Mouse (Mus musculus) neural tube, embryonic 12.5 days (tissue): ENCODE measurements around the gene Trim62. TPM values are rescaled to one million over a fixed set of nuclear protein-coding genes. Genes with fewer than 3 reads are reported as not detected.

ENCODE experiments used
- ATAC-seq: fragments of 200-750 bp; cut with Nextera tagmentation; 2 replicates; pipeline ENCODE4 v1.8.0; 2017; ENCODE audit warnings: low read depth, mild to moderate bottlenecking, moderate TSS enrichment, moderate library complexity; ENCODE audit not compliant: low FRiP score
- H3K27ac ChIP-seq: fragments of 300-500 bp; sonication (generic); 2 replicates; pipeline ENCODE4 v1.5.1; 2016
- H3K27me3 ChIP-seq: fragments of 300-500 bp; sonication (generic); replicated peaks from 2 replicates; pipeline ENCODE4 v1.6.1; 2016; ENCODE audit warnings: mild to moderate bottlenecking
- H3K36me3 ChIP-seq: fragments of 300-500 bp; sonication (generic); 2 replicates; pipeline ENCODE4 v1.6.1; 2016; ENCODE audit warnings: mild to moderate bottlenecking
- H3K4me1 ChIP-seq: fragments of 300-500 bp; sonication (generic); 2 replicates; pipeline ENCODE4 v1.6.1; 2016
- H3K4me2 ChIP-seq: fragments of 300-500 bp; sonication (generic); replicated peaks from 2 replicates; pipeline ENCODE4 v1.6.1; 2016; ENCODE audit warnings: mild to moderate bottlenecking
- H3K4me3 ChIP-seq: fragments of 300-500 bp; sonication (generic); 2 replicates; pipeline ENCODE4 v1.5.1; 2016
- H3K9ac ChIP-seq: fragments of 300-500 bp; sonication (generic); 2 replicates; pipeline ENCODE4 v1.6.1; 2016; ENCODE audit warnings: mild to moderate bottlenecking
- H3K9me3 ChIP-seq: fragments of 300-500 bp; sonication (generic); 2 replicates; pipeline ENCODE4 v1.6.1; 2016; ENCODE audit warnings: mild to moderate bottlenecking
- WGBS: fragments of 180-500 bp; shearing (Covaris S2); methylation state at CpG from one replicate; pipeline ENCODE4 v1.1.7; 2016; 5-methylcytosine and 5-hydroxymethylcytosine counted together
- polyA plus RNA-seq: library from polyadenylated mRNA; unstranded; fragments of >200 nt; fragmentation: Nextera tagmentation; extraction: Ambion mirVana; gene quantifications from 2 replicates; pipeline ENCODE4 v1.2.1, GENCODE M21; 2016

Gene Trim62
- polyA plus RNA-seq, 1 experiment from 2014 or later = 30.6 TPM

DNA sequence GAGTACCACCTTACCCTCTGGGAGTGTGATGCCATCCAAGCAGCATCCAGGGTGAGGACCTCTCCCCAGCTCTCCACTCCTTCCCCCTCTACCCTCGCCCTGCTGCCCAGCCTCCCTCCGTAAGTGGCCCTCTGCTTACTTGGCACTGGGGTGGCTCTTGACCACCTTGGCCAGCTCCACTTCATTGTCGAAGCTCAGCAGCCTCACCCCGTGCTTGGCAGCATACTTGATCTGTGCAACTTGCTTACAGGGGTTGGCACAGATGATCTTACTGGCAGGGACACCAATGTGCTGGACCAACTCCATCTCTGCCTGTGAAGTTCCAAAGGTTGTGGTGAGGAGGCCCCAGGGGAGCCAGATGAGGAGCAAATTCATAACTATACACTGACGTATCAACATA is 67.1 kb downstream of the Trim62 start:
- Histone ChIP-seq H3K9me3 (no peaks in the 10 kb centered on the region), H3K9ac (no peak overlapping the region), H3K36me3 (no peaks in the 10 kb centered on the region), H3K27ac (no peak overlapping the region), H3K4me2 (no peak overlapping the region), H3K4me1 (peaks cover 6% of the 10 kb centered on the region; the same call in 1 of the 2 replicates), H3K4me3 (no peak overlapping the region), H3K27me3 (no peaks in the 10 kb centered on the region)
- 89% methylated on average over 5 of the region's 5 CpGs for whole genome bisulfite sequencing
- ATAC-seq = no peak

DNA sequence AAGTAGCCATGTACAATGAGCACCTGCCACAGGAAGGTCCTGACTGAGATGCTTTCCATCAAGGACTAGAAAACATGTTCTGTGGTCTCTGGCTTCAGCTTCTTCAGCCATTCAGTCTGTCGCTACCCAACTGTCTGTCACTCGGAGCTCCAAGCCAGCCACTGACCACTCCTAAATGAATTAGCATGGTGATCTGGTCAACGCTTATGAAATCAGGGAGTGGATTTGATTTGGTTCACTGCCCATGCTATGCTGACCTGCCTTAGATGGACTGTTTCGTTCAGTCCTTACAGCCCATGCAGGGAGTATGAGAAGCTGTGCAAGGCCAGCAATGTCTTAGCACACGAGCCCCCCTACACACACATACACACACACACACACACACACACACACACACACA is 70.5 kb downstream of the Trim62 start:
- no peaks in the 10 kb centered on the region for H3K36me3 ChIP-seq
- 93% methylated on average over 5 of the region's 5 CpGs for WGBS
- H3K9ac ChIP-seq = no peak overlapping the region
- no peaks in the 10 kb centered on the region for H3K9me3 ChIP-seq
- ATAC-seq = no peak
- H3K27me3 ChIP-seq = no peaks in the 10 kb centered on the region
- H3K4me2 ChIP-seq = no peak overlapping the region
- H3K4me1 ChIP-seq = 0 out of 2 replicates have a peak, but pooled peaks cover 3% of the 10 kb centered on the region
- no peak overlapping the region for H3K27ac ChIP-seq
- no peak overlapping the region for H3K4me3 ChIP-seq

GRCm38 (mm10) chr4:128957155-128957911 is 74.0 kb downstream of the Trim62 start:
- H3K27ac ChIP-seq = no peak overlapping the region
- H3K36me3 ChIP-seq = no peaks in the 10 kb centered on the region
- no peak overlapping the region for H3K4me3 ChIP-seq
- no peak overlapping the region for H3K4me2 ChIP-seq
- H3K9ac ChIP-seq = no peak overlapping the region
- no peaks in the 10 kb centered on the region; the same call in 1 of the 2 replicates for H3K27me3 ChIP-seq
- peaks cover 13% of the 10 kb centered on the region for H3K4me1 ChIP-seq
- WGBS = 44% methylated on average over 11 of the region's 11 CpGs
- H3K9me3 ChIP-seq = no peaks in the 10 kb centered on the region
- peak; percentile 44; the same call in 1 of the 2 replicates for ATAC-seq

DNA sequence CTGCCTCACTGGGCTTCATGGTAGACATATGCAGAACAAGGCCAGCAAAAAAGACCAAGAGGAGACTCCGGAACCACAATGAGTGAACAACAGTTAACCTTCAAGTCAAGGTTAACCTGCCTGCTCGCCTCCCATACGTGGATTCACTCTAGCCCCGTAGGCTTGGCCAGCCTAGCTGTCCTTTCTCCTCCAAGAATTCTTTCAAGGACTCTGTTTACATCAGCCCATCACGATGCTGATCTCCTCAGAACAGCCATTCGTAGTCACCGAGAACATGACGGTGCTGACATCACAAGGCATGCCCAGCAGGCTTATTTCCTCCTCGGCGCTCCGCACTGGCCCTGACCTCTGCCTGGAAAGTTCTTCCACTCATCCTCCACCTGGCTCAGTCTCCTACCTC is 74.8 kb downstream of the Trim62 start:
- 88% methylated on average over 11 of the region's 11 CpGs for WGBS
- Histone ChIP-seq H3K27ac (no peak overlapping the region), H3K27me3 (no peaks in the 10 kb centered on the region; the same call in 1 of the 2 replicates), H3K36me3 (no peaks in the 10 kb centered on the region), H3K4me2 (no peak overlapping the region), H3K9ac (no peak overlapping the region), H3K4me1 (peaks cover 19% of the 10 kb centered on the region), H3K4me3 (no peak overlapping the region), H3K9me3 (no peaks in the 10 kb centered on the region)
- ATAC-seq = no peak

GRCm38 (mm10) chr4:128958849-128959248 is 75.5 kb downstream of the Trim62 start:
- Histone ChIP-seq H3K9ac (no peak overlapping the region), H3K9me3 (no peaks in the 10 kb centered on the region), H3K27me3 (no peaks in the 10 kb centered on the region; the same call in 1 of the 2 replicates), H3K4me3 (no peak overlapping the region), H3K36me3 (no peaks in the 10 kb centered on the region), H3K27ac (no peak overlapping the region), H3K4me1 (peaks cover 21% of the 10 kb centered on the region), H3K4me2 (no peak overlapping the region)
- 75% methylated on average over 8 of the region's 8 CpGs for WGBS
- ATAC-seq = no peak

DNA sequence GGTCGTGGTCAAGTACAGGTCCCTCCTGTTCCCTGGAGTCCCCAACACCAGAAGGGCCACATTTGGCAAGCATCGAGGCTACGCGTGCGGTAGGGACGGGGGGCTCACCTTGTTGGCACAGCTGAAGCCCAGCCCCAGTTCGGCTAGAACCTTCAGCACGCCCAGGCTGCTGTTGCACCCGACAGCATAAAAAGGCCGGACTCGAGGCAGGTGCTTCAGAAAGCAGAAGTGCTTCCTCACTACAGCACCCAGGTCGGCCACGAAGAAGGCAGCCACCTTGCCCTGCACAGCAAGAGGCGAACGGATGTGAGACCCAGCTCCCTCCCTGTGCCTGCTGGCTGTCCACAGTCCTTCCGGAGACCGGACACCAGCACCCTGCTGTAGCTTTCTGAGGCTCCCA is 76.3 kb downstream of the Trim62 start:
- peaks cover 21% of the 10 kb centered on the region for H3K4me1 ChIP-seq
- no peak for ATAC-seq
- H3K9ac ChIP-seq = no peak overlapping the region
- H3K27ac ChIP-seq = no peak overlapping the region
- peaks cover under 1% of the 10 kb centered on the region; the same call in 1 of the 2 replicates for H3K27me3 ChIP-seq
- WGBS = 86% methylated on average over 17 of the region's 17 CpGs
- H3K4me3 ChIP-seq = no peak overlapping the region
- no peak overlapping the region for H3K4me2 ChIP-seq
- no peaks in the 10 kb centered on the region for H3K9me3 ChIP-seq
- H3K36me3 ChIP-seq = no peaks in the 10 kb centered on the region

Other genes starting within 250 kb of the Trim62 start
- 163 and 167 TPM in 2 replicates for gene Phc2, start 228.9 kb upstream of the Trim62 start, polyA plus RNA-seq
- gene A3galt2, start 128.2 kb upstream of the Trim62 start, polyA plus RNA-seq = 0.46 and 0.54 TPM in 2 replicates
- 45.5 and 51.3 TPM in 2 replicates for gene Zfp362, start 77.5 kb upstream of the Trim62 start, polyA plus RNA-seq
- 14.4 and 17.5 TPM in 2 replicates for gene Azin2, start 78.9 kb downstream of the Trim62 start, polyA plus RNA-seq
- 124 and 127 TPM in 2 replicates for gene Ak2, start 108.4 kb downstream of the Trim62 start, polyA plus RNA-seq
- gene Rnf19b, start 174.7 kb downstream of the Trim62 start, polyA plus RNA-seq = 17.2 and 17.3 TPM in 2 replicates
- 0.68 and 0.79 TPM in 2 replicates for gene Tmem54, start 222.0 kb downstream of the Trim62 start, polyA plus RNA-seq
- 19.8 and 21.3 TPM in 2 replicates for gene Hpca, start 238.5 kb downstream of the Trim62 start, polyA plus RNA-seq